Mouse (Mus musculus) spleen, postnatal 36 days (tissue): ENCODE data around the gene Olfr853.

ENCODE experiments used
- DNase-seq, 2 experiments: peaks; one replicate each; pipeline ENCODE4 v3.0.0; 2022; ENCODE audit warnings: low spot score in 2 of 2, mixed read lengths in 1 of 2

The Olfr853 gene

GRCm38 (mm10) chr9:19540976-19541375 is at the start of gene Olfr853:
Olfr853 (minus strand) TSS chr9:19541076.
- DNase-seq, result no peak

GRCm38 (mm10) chr9:19582317-19582716 is 41.4 kb upstream of the Olfr853 start, which contains the start of gene Olfr855:
Olfr855 (plus strand) TSS chr9:19582617.
- DNase-seq, result no peak

- DNase-seq, result no peak
These were observed 26.4 kb upstream of the Olfr853 start, which contains the start of gene Olfr854 for GRCm38 (mm10) chr9:19567282-19567681. Olfr854 (minus strand) TSS chr9:19567382.

- DNase-seq, result no peak
These were observed 47.9 kb downstream of the Olfr853 start, which contains the start of gene Olfr851 for GRCm38 (mm10) chr9:19492995-19493394. Olfr851 (plus strand) TSS chr9:19493295.
